Mouse (Mus musculus) granulocyte monocyte progenitor cell, adult 5-6 weeks (primary cell): ENCODE results near the gene Dnah7a. TPM values are rescaled to one million over a fixed set of nuclear protein-coding genes. Genes with fewer than 3 reads are reported as not detected.
"Not testable (repeated sequence)": the region's sequence is repeated elsewhere in the genome, so short reads cannot be mapped to it uniquely, and the experiment has no call there.

Source experiments
- ATAC-seq: replicated peaks from 2 replicates; pipeline ENCODE4 v1.8.0; 2016; ENCODE audit warnings: mild to moderate bottlenecking, moderate TSS enrichment, inconsistent platforms; ENCODE audit not compliant: poor library complexity, severe bottlenecking
- total RNA-seq, 2 experiments: library from RNA; stranded (forward) in 1 of 2; stranded (reverse) in 1 of 2; fragments of 200-712, 200-1000 nt in 1 of 2; fragments of >200 nt in 1 of 2; fragmentation: Nextera tagmentation in 1 of 2; gene quantifications; 2 replicates each; pipeline ENCODE4 v1.2.3; 2014 to 2017

The Dnah7a gene
- not detected in 2 replicates for total RNA-seq (2014; fragmentation: Nextera tagmentation)
- not detected in 2 replicates for total RNA-seq (2017)

GRCm38 (mm10) chr1:53706431-53707361, at the start of gene Dnah7a:
TSS of gene Dnah7a (minus strand) at chr1:53706784.
- peak; percentile 67 for ATAC-seq

GRCm38 (mm10) chr1:53753501-53753900, 46.9 kb upstream of the Dnah7a start:
- ATAC-seq = not testable (repeated sequence)

GRCm38 (mm10) chr1:53751144-53751543, 44.6 kb upstream of the Dnah7a start:
- ATAC-seq = no peak

- not testable (repeated sequence) for ATAC-seq
Measured at GRCm38 (mm10) chr1:53750697-53751096, 44.1 kb upstream of the Dnah7a start.

- not testable (repeated sequence) for ATAC-seq
Measured at GRCm38 (mm10) chr1:53749881-53750385, 43.3 kb upstream of the Dnah7a start.

- no peak for ATAC-seq
Measured at GRCm38 (mm10) chr1:53748571-53748970, 42.0 kb upstream of the Dnah7a start.

GRCm38 (mm10) chr1:53746001-53746400, 39.4 kb upstream of the Dnah7a start:
- no peak for ATAC-seq

GRCm38 (mm10) chr1:53741742-53742458, 35.3 kb upstream of the Dnah7a start:
- ATAC-seq = peak; percentile 88

- ATAC-seq = no peak
Measured at GRCm38 (mm10) chr1:53740777-53741336, 34.3 kb upstream of the Dnah7a start.

- ATAC-seq = not testable (repeated sequence)
Measured at GRCm38 (mm10) chr1:53740077-53740776, 33.6 kb upstream of the Dnah7a start.

- ATAC-seq = no peak
Measured at GRCm38 (mm10) chr1:53736583-53736982, 30.0 kb upstream of the Dnah7a start.

- peak; percentile 68 for ATAC-seq
Measured at GRCm38 (mm10) chr1:53728489-53729225, 22.1 kb upstream of the Dnah7a start.

- no peak for ATAC-seq
Measured at GRCm38 (mm10) chr1:53726883-53727282, 20.3 kb upstream of the Dnah7a start.

- ATAC-seq = no peak
Measured at GRCm38 (mm10) chr1:53721353-53721752, 14.8 kb upstream of the Dnah7a start.

- ATAC-seq = no peak
Measured at GRCm38 (mm10) chr1:53720601-53721351, 14.2 kb upstream of the Dnah7a start.

- ATAC-seq = no peak; the same call in 1 of the 2 replicates
Measured at GRCm38 (mm10) chr1:53715966-53716515, 9.5 kb upstream of the Dnah7a start.

- peak; percentile 48; the same call in 1 of the 2 replicates for ATAC-seq
Measured at GRCm38 (mm10) chr1:53715446-53715845, 8.9 kb upstream of the Dnah7a start.

GRCm38 (mm10) chr1:53713383-53713782, 6.8 kb upstream of the Dnah7a start:
- not testable (repeated sequence) for ATAC-seq
